Mouse (Mus musculus) E14TG2a.4 (cell line): ENCODE data around the gene Maea.

Source experiments
- CTCF ChIP-seq: conservative IDR thresholded peaks from 2 replicates; pipeline ENCODE4 v1.5.1; 2014; ENCODE audit warnings: low read length
- NANOG ChIP-seq: IDR thresholded peaks from 2 replicates; pipeline ENCODE4 v1.6.1; 2014; ENCODE audit warnings: borderline replicate concordance, low read length, mixed read lengths
- POU5F1 ChIP-seq: IDR thresholded peaks from 2 replicates; pipeline ENCODE4 v1.6.1; 2014; ENCODE audit warnings: low read length, borderline replicate concordance

GRCm38 (mm10) chr5:33349706-33350105 is 14.4 kb downstream of the Maea start:
- TF ChIP-seq CTCF (no peak), POU5F1 (no peak), NANOG (no peak)
